Mouse (Mus musculus) heart, adult 2 months (tissue): Measurements from ENCODE around the gene Agxt.

Source experiments
- CTCF ChIP-seq: fragments of 200-600 bp; IDR thresholded peaks from 2 replicates; pipeline ENCODE4 v1.8.1; 2022; ENCODE audit warnings: antibody characterized with exemption, mild to moderate bottlenecking, moderate library complexity
- EP300 ChIP-seq: fragments of 200-500 bp; IDR thresholded peaks from 2 replicates; pipeline ENCODE4 v1.6.1; 2011; ENCODE audit warnings: low read depth, low read length, control low read depth; ENCODE audit not compliant: insufficient read depth
- POLR2A ChIP-seq: fragments of 200-500 bp; IDR thresholded peaks from 2 replicates; pipeline ENCODE4 v1.6.1; 2011; ENCODE audit warnings: mild to moderate bottlenecking, low read depth, low read length, control low read depth; ENCODE audit not compliant: insufficient read depth

- no peak for TF ChIP-seq CTCF
- TF ChIP-seq EP300 = no peak
- TF ChIP-seq POLR2A = no peak
These were observed 4.6 kb upstream of the Agxt start for GRCm38 (mm10) chr1:93130242-93130983.
